ENCODE assay signal across 25 mouse cellular contexts in genomic region chr15:6791648-6792047, GRCm38 (mm10).
DNase-seq lines count a peak whose midpoint lies in the region; ATAC-seq lines count a peak whose summit lies in the region.
"Had no signal": no experiment of that assay in that cellular context is flagged by ENCODE, and none has a peak within 500 bp of the region (broad histone marks: within the 10 kb centered on the region; RNA-seq: fewer than 3 reads in every experiment).

No protein-coding gene starts in this region.

- ATAC-seq in lung, embryonic 16.5 days (ENCODE audit: low read depth): peak; percentile 69
- ATAC-seq in megakaryocyte-erythroid progenitor cell, adult 5-6 weeks (replicated peaks; ENCODE audit: low FRiP score, low TSS enrichment, poor library complexity, severe bottlenecking): 0 out of 2 replicates have a peak, but pooled peaks have one; percentile 27
- ATAC-seq: forebrain, embryonic 14.5 days; forebrain, postnatal 0 days; Patski had no signal

- H3K9me3 ChIP-seq in lung, embryonic 16.5 days (ENCODE audit: control insufficient read depth, low read length): no peaks in the 10 kb centered on the region
- H3K9me3 ChIP-seq: embryonic facial prominence, embryonic 12.5 days; embryonic facial prominence, embryonic 15.5 days; G1E; hindbrain, embryonic 12.5 days; hindbrain, embryonic 15.5 days had no signal

- 0 out of 2 replicates have a peak, but pooled peaks cover 3% of the 10 kb centered on the region for H3K4me1 ChIP-seq in lung, embryonic 16.5 days (replicated peaks; ENCODE audit: control insufficient read depth, insufficient read depth, low read length)
- H3K4me1 ChIP-seq: embryonic facial prominence, embryonic 12.5 days; embryonic facial prominence, embryonic 15.5 days; hindbrain, embryonic 12.5 days; hindbrain, embryonic 15.5 days had no signal

- no peak overlapping the region for H3K27ac ChIP-seq in lung, embryonic 16.5 days (ENCODE audit: low read length)
- H3K27ac ChIP-seq: embryonic facial prominence, embryonic 12.5 days; embryonic facial prominence, embryonic 15.5 days; heart, adult 2 months; hindbrain, embryonic 12.5 days; hindbrain, embryonic 15.5 days had no signal

- peak; percentile 30 for DNase-seq in heart, adult 11 months
- DNase-seq in heart, adult 8-10 months (ENCODE audit: low spot score): no peak
- DNase-seq in lung, postnatal 10 days: peak; percentile 40
- no peak for DNase-seq in frontal cortex, adult 2 months (ENCODE audit: extremely low spot score in 1 of 2, low spot score in 1 of 2)
- no peak for DNase-seq in gastrocnemius, postnatal 25 days
- DNase-seq: adrenal gland, postnatal 10 days; adrenal gland, postnatal 36 days; B cell, adult 2 months; cerebellum, adult 18-20 months; cerebellum, adult 9-11 months; cerebellum, postnatal 25 days; forebrain, postnatal 0 days; gastrocnemius, postnatal 14 days; heart, adult 2 months had no signal

- H3K27me3 ChIP-seq in lung, embryonic 16.5 days (ENCODE audit: control insufficient read depth, insufficient read depth, low read depth, low read length): no peaks in the 10 kb centered on the region
- H3K27me3 ChIP-seq: CH12.LX; embryonic facial prominence, embryonic 12.5 days; embryonic facial prominence, embryonic 15.5 days; hindbrain, embryonic 12.5 days; hindbrain, embryonic 15.5 days; Patski had no signal

- peaks cover 62% of the 10 kb centered on the region for H3K36me3 ChIP-seq in lung, embryonic 16.5 days (ENCODE audit: control insufficient read depth, insufficient read depth, low read length)

- H3K9ac ChIP-seq in lung, embryonic 16.5 days (ENCODE audit: low read length): no peak overlapping the region
- H3K9ac ChIP-seq: embryonic facial prominence, embryonic 12.5 days; embryonic facial prominence, embryonic 15.5 days; forebrain, postnatal 0 days; hindbrain, embryonic 12.5 days; hindbrain, embryonic 15.5 days had no signal

- WGBS in lung, embryonic 16.5 days: 71% methylated on average over 11 of the region's 11 CpGs

- no peak overlapping the region for H3K4me3 ChIP-seq in lung, embryonic 16.5 days (ENCODE audit: low read length)
- H3K4me3 ChIP-seq: embryonic facial prominence, embryonic 12.5 days; embryonic facial prominence, embryonic 15.5 days; heart, adult 2 months; hindbrain, embryonic 12.5 days; hindbrain, embryonic 15.5 days had no signal

- H3K4me2 ChIP-seq in lung, embryonic 16.5 days (ENCODE audit: low read depth, low read length): no peak overlapping the region
- H3K4me2 ChIP-seq: embryonic facial prominence, embryonic 12.5 days; embryonic facial prominence, embryonic 15.5 days; heart, embryonic 11.5 days; hindbrain, embryonic 12.5 days; hindbrain, embryonic 15.5 days had no signal

Comparison
In these comparisons a context has a peak if more than half of its experiments do, and no peak if none do; other contexts are left out.
1. DNase-seq: peak in heart, adult 11 months (single experiment) and lung, postnatal 10 days (single experiment); none in heart, adult 8-10 months (single experiment), frontal cortex, adult 2 months (0 of 2) and gastrocnemius, postnatal 25 days (single experiment).